Mouse (Mus musculus) testis, adult 2 months (tissue): ENCODE results near the gene Gm904. TPM values are rescaled to one million over a fixed set of nuclear protein-coding genes. Genes with fewer than 3 reads are reported as not detected.
"Not testable (repeated sequence)": the region's sequence is repeated elsewhere in the genome, so short reads cannot be mapped to it uniquely, and the experiment has no call there.

ENCODE experiments used
- H3K27ac ChIP-seq: fragments of 200-500 bp; 2 replicates; pipeline ENCODE4 v1.5.1; 2012; ENCODE audit warnings: low read depth, low read length; ENCODE audit not compliant: control insufficient read depth, insufficient read depth
- H3K27me3 ChIP-seq: fragments of 200-500 bp; 2 replicates; pipeline ENCODE4 v1.6.1; 2012; ENCODE audit warnings: mild to moderate bottlenecking, low read length, moderate library complexity; ENCODE audit not compliant: control insufficient read depth, insufficient read depth
- H3K36me3 ChIP-seq: fragments of 200-500 bp; 2 replicates; pipeline ENCODE4 v1.6.1; 2012; ENCODE audit warnings: mild to moderate bottlenecking, low read length; ENCODE audit not compliant: control insufficient read depth, insufficient read depth
- H3K4me1 ChIP-seq: fragments of 200-500 bp; 2 replicates; pipeline ENCODE4 v1.6.1; 2012; ENCODE audit warnings: low read length; ENCODE audit not compliant: control insufficient read depth, insufficient read depth
- H3K4me3 ChIP-seq: fragments of 200-500 bp; 2 replicates; pipeline ENCODE4 v1.5.1; 2012; ENCODE audit warnings: low read depth, mild to moderate bottlenecking, low read length, moderate library complexity, mixed read lengths; ENCODE audit not compliant: control insufficient read depth
- polyA plus RNA-seq: library from polyadenylated mRNA; depleted of rRNA; stranded (reverse); fragments of >200 nt; gene quantifications from 2 replicates; pipeline ENCODE4 v1.2.3, GENCODE M21; 2012; rRNA removed

Gene Gm904
- polyA plus RNA-seq: 1.8 and 3.7 TPM in 2 replicates

- H3K27me3 ChIP-seq, H3K27ac ChIP-seq, H3K4me1 ChIP-seq, H3K36me3 ChIP-seq, H3K4me3 ChIP-seq: not testable (repeated sequence)
Observed at GRCm38 (mm10) chr13:50642928-50643327, at the start of gene Gm904. Gene Gm904, plus strand, starts transcription at chr13:50643228.

- H3K27me3 ChIP-seq, H3K4me1 ChIP-seq, H3K4me3 ChIP-seq, H3K36me3 ChIP-seq, H3K27ac ChIP-seq: not testable (repeated sequence)
Observed at GRCm38 (mm10) chr13:50648771-50649170, 5.7 kb downstream of the Gm904 start.

Other genes starting within 250 kb of the Gm904 start
- gene Fbxw17, start 225.4 kb upstream of the Gm904 start, polyA plus RNA-seq: 14.3 and 17.2 TPM in 2 replicates
- gene Gm47429, start 199.3 kb upstream of the Gm904 start, polyA plus RNA-seq: 9.6 and 13.0 TPM in 2 replicates
- gene Nutm2, start 175.9 kb upstream of the Gm904 start, polyA plus RNA-seq: 2.4 and 2.9 TPM in 2 replicates
- gene Gm8765, start 55.1 kb downstream of the Gm904 start, polyA plus RNA-seq: 2.0 and 2.4 TPM in 2 replicates